Mouse (Mus musculus) bone marrow, adult 2 months (tissue): ENCODE results near the gene Srrm1.

ENCODE experiments used
- CTCF ChIP-seq: fragments of 200-500 bp; IDR thresholded peaks from 2 replicates; pipeline ENCODE4 v1.5.1; 2011; ENCODE audit warnings: low read length, control low read depth; ENCODE audit not compliant: control insufficient read depth, insufficient read depth
- POLR2A ChIP-seq: fragments of 200-500 bp; IDR thresholded peaks from 2 replicates; pipeline ENCODE4 v1.6.1; 2011; ENCODE audit warnings: low read depth, mild to moderate bottlenecking, control low read depth, low read length, borderline replicate concordance; ENCODE audit not compliant: control insufficient read depth

GRCm38 (mm10) chr4:135291841-135292240, 61.3 kb downstream of the Srrm1 start:
- TF ChIP-seq CTCF (no peak), POLR2A (no peak)
